Mouse (Mus musculus): ENCODE measurements at regions not wholly inside any gene's neighbourhood (a gene's known extent, or its start where the extent isn't known, plus 50 kb on each side); places are given as distances from the start of the nearest gene placed in this dataset.

- TF ChIP-seq NELFE (IDR thresholded peaks at IDR 0.05; ENCODE audit: low read depth, low read length) (no peak), POLR2A (IDR thresholded peaks at IDR 0.05; ENCODE audit: low read depth, low read length) (no peak), E2F4 (IDR thresholded peaks at IDR 0.05; ENCODE audit: insufficient replicate concordance, low read depth, low read length) (no peak), CTCF (conservative IDR thresholded peaks at IDR 0.05 in 1 of 2, IDR thresholded peaks at IDR 0.05 in 1 of 2; ENCODE audit: low read depth in 2 of 2, low read length in 2 of 2) (no peak)
Observed at GRCm38 (mm10) chr7:129828970-129829369, 237.3 kb downstream of the Wdr11 start.

Data from CH12.LX (cell line).